Mouse (Mus musculus) liver, adult 2 months (tissue): ENCODE measurements around the gene Wdr90. TPM values are rescaled to one million over a fixed set of nuclear protein-coding genes. Genes with fewer than 3 reads are reported as not detected.
A peak's percentile ranks its signal among the peaks of the same experiment; 100 is the strongest.

Experiments
- DNase-seq: peaks from one replicate; pipeline ENCODE4 v3.0.0-alpha.2; 2011; ENCODE audit warnings: low read depth, low spot score; ENCODE audit errors: extremely low read depth
- H3K27ac ChIP-seq: fragments of 200-500 bp; replicated peaks from 2 replicates; pipeline ENCODE4 v1.5.1; 2012; ENCODE audit warnings: low read depth, mild to moderate bottlenecking, control low read depth, inconsistent platforms, low read length; ENCODE audit not compliant: insufficient read depth
- H3K27me3 ChIP-seq: fragments of 200-500 bp; 2 replicates; pipeline ENCODE4 v1.6.1; 2012; ENCODE audit warnings: mild to moderate bottlenecking, moderate library complexity, low read length, inconsistent platforms; ENCODE audit not compliant: control insufficient read depth, insufficient read depth
- H3K36me3 ChIP-seq: fragments of 200-500 bp; 2 replicates; pipeline ENCODE4 v1.6.1; 2012; ENCODE audit warnings: low read length, inconsistent platforms; ENCODE audit not compliant: control insufficient read depth, insufficient read depth
- H3K4me1 ChIP-seq: fragments of 200-500 bp; 2 replicates; pipeline ENCODE4 v1.6.1; 2011; ENCODE audit warnings: low read length; ENCODE audit not compliant: control insufficient read depth, insufficient read depth
- H3K4me3 ChIP-seq: fragments of 200-500 bp; 2 replicates; pipeline ENCODE4 v1.5.1; 2011; ENCODE audit warnings: low read depth, mild to moderate bottlenecking, control low read depth, low read length, moderate library complexity; ENCODE audit not compliant: insufficient read depth
- H3K79me2 ChIP-seq: fragments of 200-500 bp; 2 replicates; pipeline ENCODE4 v1.6.1; 2012; ENCODE audit warnings: inconsistent platforms, mild to moderate bottlenecking, low read length, moderate library complexity; ENCODE audit not compliant: control insufficient read depth, insufficient read depth
- H3K9ac ChIP-seq: fragments of 200-500 bp; 2 replicates; pipeline ENCODE4 v1.6.1; 2012; ENCODE audit warnings: low read depth, mild to moderate bottlenecking, control low read depth, inconsistent platforms, low read length
- CTCF ChIP-seq: fragments of 200-500 bp; IDR thresholded peaks from 2 replicates; pipeline ENCODE4 v1.5.1; 2011; ENCODE audit warnings: low read depth, low read length, control low read depth
- POLR2A ChIP-seq: fragments of 200-500 bp; IDR thresholded peaks from 2 replicates; pipeline ENCODE4 v1.6.1; 2011; ENCODE audit warnings: low read length, control low read depth; ENCODE audit not compliant: insufficient read depth; ENCODE audit errors: extremely low read depth
- WGBS: fragments of 180-500 bp; shearing (Covaris S2); methylation state at CpG from one replicate; pipeline ENCODE4 v1.1.7; 2018; 5-methylcytosine and 5-hydroxymethylcytosine counted together
- polyA plus RNA-seq: library from polyadenylated mRNA; depleted of rRNA; stranded (reverse); fragments of >200 nt; gene quantifications from 2 replicates; pipeline ENCODE4 v1.2.3, GENCODE M21; 2012
- total RNA-seq: library from RNA; depleted of rRNA; stranded (reverse); fragments of >200 nt; gene quantifications from 2 replicates; pipeline ENCODE4 v1.2.3, GENCODE M21; 2014

The Wdr90 gene
- total and polyA plus RNA-seq, 2 experiments: 2.7 to 14.1 TPM

DNA sequence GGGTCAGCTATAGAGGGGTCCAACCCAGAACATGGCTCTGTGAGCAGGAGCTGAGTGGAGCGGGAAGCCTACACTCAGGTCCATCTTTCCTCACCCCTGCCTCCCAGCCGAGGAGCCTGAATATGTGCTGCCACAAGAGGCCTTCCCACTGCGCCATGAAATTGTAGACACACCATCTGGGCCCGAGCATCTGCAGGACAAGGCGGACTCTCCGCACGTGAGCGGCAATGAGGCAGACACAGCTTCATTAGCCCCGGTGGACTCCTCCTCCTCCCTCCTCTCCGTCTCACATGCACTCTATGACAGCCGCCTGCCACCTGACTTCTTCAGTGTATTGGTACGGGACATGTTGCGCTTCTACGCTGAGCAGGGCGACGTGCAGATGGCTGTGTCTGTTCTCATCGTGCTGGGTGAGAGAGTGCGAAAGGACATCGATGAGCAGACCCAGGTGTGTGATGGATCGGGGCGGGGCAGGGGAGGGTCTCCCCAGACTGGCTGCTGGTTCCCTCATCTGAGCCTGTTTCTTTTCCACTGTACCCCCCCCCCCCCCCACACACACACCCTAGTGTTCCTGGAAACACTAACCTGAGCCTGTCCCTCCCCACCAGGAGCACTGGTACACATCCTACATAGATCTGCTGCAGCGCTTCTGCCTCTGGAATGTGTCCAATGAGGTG is 33.6 kb downstream of the Wdr90 start:
- TF ChIP-seq POLR2A: no peak
- TF ChIP-seq CTCF: no peak
- peaks cover 31% of the 10 kb centered on the region for H3K4me1 ChIP-seq
- WGBS: 94% methylated on average over 22 of the region's 22 CpGs
- H3K79me2 ChIP-seq: peaks cover 25% of the 10 kb centered on the region
- DNase-seq: no peak
- H3K36me3 ChIP-seq: 0 out of 2 replicates have a peak, but pooled peaks cover 4% of the 10 kb centered on the region
- H3K27me3 ChIP-seq: no peaks in the 10 kb centered on the region
- no peak overlapping the region for H3K9ac ChIP-seq
- H3K4me3 ChIP-seq: no peak overlapping the region
- no peak overlapping the region for H3K27ac ChIP-seq

DNA sequence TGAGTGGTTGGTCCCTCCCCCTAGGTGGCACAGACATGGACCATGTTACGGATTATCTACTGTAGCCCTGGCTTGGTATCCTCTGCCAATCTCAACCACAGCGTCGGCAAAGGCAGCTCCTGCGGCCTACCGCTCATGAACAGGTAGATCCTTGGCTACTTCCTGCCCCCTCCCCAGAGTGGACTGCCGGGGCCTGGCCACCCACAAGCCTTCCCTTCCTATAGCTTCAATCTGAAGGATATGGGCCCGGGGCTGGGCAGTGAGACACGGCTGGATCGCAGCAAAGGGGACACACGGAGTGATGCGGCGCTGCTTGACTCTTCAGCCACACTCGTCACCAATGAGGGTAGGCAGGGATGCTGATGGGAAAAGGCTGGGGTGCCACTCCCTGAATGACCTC is 34.3 kb downstream of the Wdr90 start:
- H3K79me2 ChIP-seq: peaks cover 25% of the 10 kb centered on the region
- no peak for TF ChIP-seq CTCF
- TF ChIP-seq POLR2A: no peak
- H3K4me1 ChIP-seq: peaks cover 31% of the 10 kb centered on the region
- 96% methylated on average over 13 of the region's 13 CpGs for WGBS
- no peak overlapping the region for H3K9ac ChIP-seq
- H3K27ac ChIP-seq: no peak overlapping the region
- DNase-seq: no peak
- H3K27me3 ChIP-seq: no peaks in the 10 kb centered on the region
- H3K4me3 ChIP-seq: no peak overlapping the region
- H3K36me3 ChIP-seq: 0 out of 2 replicates have a peak, but pooled peaks cover 4% of the 10 kb centered on the region

DNA sequence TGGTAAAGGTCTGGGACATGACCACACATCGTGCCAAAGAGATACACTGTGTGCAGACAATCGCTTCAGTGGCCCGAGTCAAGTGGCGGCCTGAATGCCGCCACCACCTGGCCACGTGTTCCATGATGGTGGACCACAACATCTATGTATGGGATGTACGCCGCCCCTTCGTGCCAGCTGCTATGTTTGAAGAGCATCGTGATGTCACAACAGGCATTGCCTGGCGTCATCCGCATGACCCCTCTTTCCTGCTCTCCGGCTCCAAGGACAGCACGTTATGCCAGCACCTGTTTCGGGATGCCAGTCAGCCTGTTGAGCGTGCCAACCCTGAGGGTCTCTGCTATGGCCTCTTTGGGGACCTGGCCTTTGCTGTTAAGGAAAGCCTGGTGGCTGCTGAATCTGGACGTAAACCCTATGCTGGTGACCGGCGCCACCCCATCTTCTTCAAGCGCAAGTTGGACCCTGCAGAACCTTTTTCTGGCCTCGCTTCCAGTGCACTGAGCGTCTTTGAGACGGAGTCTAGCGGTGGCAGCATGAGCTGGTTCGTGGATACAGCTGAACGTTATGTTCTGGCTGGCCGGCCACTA is 35.2 kb downstream of the Wdr90 start:
- 0 out of 2 replicates have a peak, but pooled peaks cover 4% of the 10 kb centered on the region for H3K36me3 ChIP-seq
- H3K27me3 ChIP-seq: no peaks in the 10 kb centered on the region
- H3K9ac ChIP-seq: no peak overlapping the region
- no peak overlapping the region for H3K4me3 ChIP-seq
- peaks cover 22% of the 10 kb centered on the region for H3K4me1 ChIP-seq
- H3K27ac ChIP-seq: no peak overlapping the region
- TF ChIP-seq CTCF (no peak), POLR2A (no peak)
- DNase-seq: no peak
- 97% methylated on average over 27 of the region's 27 CpGs for WGBS
- H3K79me2 ChIP-seq: peaks cover 17% of the 10 kb centered on the region

DNA sequence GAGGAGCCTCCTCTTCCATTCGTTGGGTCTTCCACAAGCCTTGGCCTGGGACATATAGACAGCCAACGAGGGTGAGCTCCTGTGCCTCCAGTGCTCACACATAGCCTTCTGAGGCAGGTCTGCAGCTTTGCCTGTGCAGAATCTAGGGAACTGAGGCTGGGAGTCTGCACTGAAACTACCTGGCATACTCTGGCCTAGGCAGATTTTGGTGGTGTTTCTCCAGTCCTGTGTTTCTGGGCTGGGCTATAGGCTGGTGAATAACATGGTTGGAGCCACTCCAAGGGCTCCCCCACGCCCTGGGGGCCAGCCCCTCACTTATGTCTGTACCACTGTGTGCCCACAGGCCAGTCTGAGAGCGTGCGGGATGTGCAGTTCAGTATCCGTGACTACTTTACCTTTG is 36.0 kb downstream of the Wdr90 start:
- H3K4me1 ChIP-seq: peaks cover 16% of the 10 kb centered on the region
- 0 out of 2 replicates have a peak, but pooled peaks cover 2% of the 10 kb centered on the region for H3K36me3 ChIP-seq
- H3K9ac ChIP-seq: no peak overlapping the region
- no peak overlapping the region for H3K27ac ChIP-seq
- no peak for DNase-seq
- no peak overlapping the region for H3K4me3 ChIP-seq
- no peaks in the 10 kb centered on the region for H3K27me3 ChIP-seq
- peaks cover 11% of the 10 kb centered on the region for H3K79me2 ChIP-seq
- WGBS: 91% methylated on average over 6 of the region's 6 CpGs
- no peak for TF ChIP-seq POLR2A
- TF ChIP-seq CTCF: no peak

DNA sequence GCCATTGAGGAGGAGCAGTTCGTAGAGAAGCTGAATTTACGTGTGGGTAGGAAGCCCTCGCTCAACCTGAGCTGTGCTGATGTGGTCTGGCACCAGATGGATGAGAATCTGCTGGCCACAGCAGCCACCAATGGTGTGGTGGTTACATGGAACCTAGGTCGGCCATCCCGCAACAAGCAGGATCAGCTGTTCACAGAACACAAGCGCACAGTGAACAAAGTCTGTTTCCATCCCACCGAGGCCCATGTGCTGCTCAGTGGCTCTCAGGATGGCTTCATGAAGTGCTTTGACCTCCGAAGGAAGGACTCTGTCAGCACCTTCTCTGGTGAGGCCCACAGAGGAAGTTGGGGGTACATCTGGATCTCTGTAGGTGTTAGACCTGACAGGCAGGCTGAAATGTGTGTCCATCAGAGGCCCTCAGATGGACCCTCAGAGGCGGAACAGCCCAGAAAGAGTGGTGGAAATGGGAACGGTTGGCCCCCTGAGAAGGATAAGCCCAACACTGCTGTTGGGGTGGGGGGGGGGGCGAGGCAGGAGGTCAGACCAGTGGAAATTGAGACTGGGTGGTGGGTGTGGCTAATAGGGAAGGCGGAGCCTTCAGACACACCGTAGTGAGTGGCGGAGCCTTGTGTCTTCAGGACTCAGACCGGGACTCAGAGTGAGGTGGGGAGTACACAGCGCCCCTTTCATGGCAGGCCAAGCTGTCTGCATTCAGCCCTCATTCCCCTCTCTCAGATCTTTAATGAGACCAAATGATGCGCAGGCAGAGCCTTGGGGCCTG is 36.7 kb downstream of the Wdr90 start:
- Histone ChIP-seq H3K36me3 (no peaks in the 10 kb centered on the region), H3K9ac (peak overlapping the region; percentile 64; the same call in 1 of the 2 replicates), H3K4me3 (peak overlapping the region; percentile 58), H3K4me1 (peaks cover 13% of the 10 kb centered on the region), H3K27me3 (peaks cover 3% of the 10 kb centered on the region), H3K27ac (no peak overlapping the region), H3K79me2 (peaks cover 11% of the 10 kb centered on the region)
- 77% methylated on average over 17 of the region's 17 CpGs for WGBS
- TF ChIP-seq CTCF (no peak), POLR2A (no peak)
- no peak for DNase-seq
